Mouse (Mus musculus): ENCODE results near the gene Cd99l2. TPM values are rescaled to one million over a fixed set of nuclear protein-coding genes. Genes with fewer than 3 reads are reported as not detected.
"Not testable (repeated sequence)": the region's sequence is repeated elsewhere in the genome, so short reads cannot be mapped to it uniquely, and the experiment has no call there.

Gene Cd99l2
- polyA plus RNA-seq, 1 experiment from 2014 or later, result 19.9 TPM

DNA sequence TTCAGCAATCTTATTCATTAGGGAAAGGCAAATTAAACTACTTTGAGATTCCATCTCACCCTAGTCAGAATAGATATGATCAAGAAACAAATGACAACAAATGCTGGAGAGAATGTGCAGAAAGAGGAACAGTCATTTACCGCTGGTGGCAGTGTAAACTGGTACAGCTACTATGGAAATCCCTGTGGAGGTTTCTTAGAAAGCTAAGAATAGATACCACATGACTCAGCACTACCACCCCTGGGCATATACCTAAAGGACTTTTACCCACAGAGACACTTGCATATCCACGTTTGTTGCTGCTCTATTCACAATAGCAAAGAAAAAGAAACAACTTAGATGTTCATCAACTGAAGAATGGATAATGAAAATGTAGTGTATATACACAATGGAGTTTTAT, 31.7 kb upstream of the Cd99l2 start:
- Histone ChIP-seq H3K4me2 (replicated peaks; ENCODE audit: low read depth, low read length) (no peak overlapping the region), H3K27me3 (ENCODE audit: control insufficient read depth, insufficient read depth, low read length) (no peaks in the 10 kb centered on the region), H3K9me3 (ENCODE audit: control insufficient read depth, low read length) (no peaks in the 10 kb centered on the region), H3K9ac (ENCODE audit: low read depth, low read length) (no peak overlapping the region), H3K27ac (ENCODE audit: low read depth, low read length) (no peak overlapping the region), H3K36me3 (ENCODE audit: control insufficient read depth, insufficient read depth, low read length) (no peaks in the 10 kb centered on the region), H3K4me1 (ENCODE audit: control insufficient read depth, insufficient read depth, low read length) (no peaks in the 10 kb centered on the region), H3K4me3 (ENCODE audit: low read length) (no peak overlapping the region)
- 85% methylated on average over 2 of the region's 2 CpGs for WGBS
- no peak for ATAC-seq (ENCODE audit: low FRiP score, low TSS enrichment)

DNA sequence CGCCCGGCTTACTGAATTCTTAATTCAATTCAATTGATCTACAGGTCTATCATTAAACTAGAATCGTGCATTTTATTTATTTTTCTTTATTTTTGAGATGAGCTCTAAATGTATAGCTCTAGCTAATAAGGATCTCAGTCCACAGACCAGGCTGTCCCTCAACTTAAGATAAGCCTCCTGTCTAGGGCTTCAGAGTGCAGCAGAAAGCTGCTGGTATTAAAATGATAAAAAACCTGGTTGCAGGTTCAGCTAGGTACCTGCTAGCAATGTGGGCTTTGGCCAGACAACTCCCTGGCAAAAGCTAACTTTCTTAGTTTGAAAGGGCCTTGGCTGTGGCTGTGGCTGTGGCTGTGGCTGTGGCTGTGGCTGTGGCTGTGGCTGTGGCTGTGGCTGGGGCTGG, 30.2 kb upstream of the Cd99l2 start:
- no peak for ATAC-seq (ENCODE audit: low FRiP score, low TSS enrichment)
- Histone ChIP-seq H3K9me3 (ENCODE audit: control insufficient read depth, low read length) (no peaks in the 10 kb centered on the region), H3K4me2 (replicated peaks; ENCODE audit: low read depth, low read length) (no peak overlapping the region), H3K4me3 (ENCODE audit: low read length) (no peak overlapping the region), H3K4me1 (ENCODE audit: control insufficient read depth, insufficient read depth, low read length) (no peaks in the 10 kb centered on the region), H3K27me3 (ENCODE audit: control insufficient read depth, insufficient read depth, low read length) (no peaks in the 10 kb centered on the region), H3K9ac (ENCODE audit: low read depth, low read length) (no peak overlapping the region), H3K36me3 (ENCODE audit: control insufficient read depth, insufficient read depth, low read length) (no peaks in the 10 kb centered on the region), H3K27ac (ENCODE audit: low read depth, low read length) (no peak overlapping the region)
- 89% methylated on average over 3 of the region's 3 CpGs for WGBS

DNA sequence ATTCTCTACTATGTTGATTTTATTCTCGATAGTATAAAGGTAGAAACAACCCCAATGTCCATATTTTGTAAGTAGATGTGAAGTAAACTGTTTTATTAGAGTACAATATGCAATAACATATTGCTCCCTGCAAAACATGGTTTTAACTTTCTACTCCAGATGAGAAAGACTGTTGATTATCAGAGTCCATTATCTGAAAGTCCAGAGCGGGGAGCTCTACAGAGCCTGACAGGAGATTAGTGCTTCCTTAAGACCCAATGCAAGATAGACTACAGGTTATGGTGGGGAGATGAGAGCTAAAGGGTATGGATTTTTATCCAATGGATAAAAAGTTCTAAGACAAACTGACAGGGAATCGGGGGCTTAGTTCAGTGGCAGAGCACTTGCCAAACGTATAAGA, 26.6 kb upstream of the Cd99l2 start:
- Histone ChIP-seq H3K27ac (ENCODE audit: low read depth, low read length) (no peak overlapping the region), H3K9me3 (ENCODE audit: control insufficient read depth, low read length) (no peaks in the 10 kb centered on the region), H3K4me1 (ENCODE audit: control insufficient read depth, insufficient read depth, low read length) (no peaks in the 10 kb centered on the region), H3K4me3 (ENCODE audit: low read length) (no peak overlapping the region), H3K4me2 (replicated peaks; ENCODE audit: low read depth, low read length) (no peak overlapping the region), H3K36me3 (ENCODE audit: control insufficient read depth, insufficient read depth, low read length) (no peaks in the 10 kb centered on the region), H3K9ac (ENCODE audit: low read depth, low read length) (no peak overlapping the region), H3K27me3 (ENCODE audit: control insufficient read depth, insufficient read depth, low read length) (no peaks in the 10 kb centered on the region)
- 71% methylated on average over 4 of the region's 4 CpGs for WGBS
- no peak for ATAC-seq (ENCODE audit: low FRiP score, low TSS enrichment)

DNA sequence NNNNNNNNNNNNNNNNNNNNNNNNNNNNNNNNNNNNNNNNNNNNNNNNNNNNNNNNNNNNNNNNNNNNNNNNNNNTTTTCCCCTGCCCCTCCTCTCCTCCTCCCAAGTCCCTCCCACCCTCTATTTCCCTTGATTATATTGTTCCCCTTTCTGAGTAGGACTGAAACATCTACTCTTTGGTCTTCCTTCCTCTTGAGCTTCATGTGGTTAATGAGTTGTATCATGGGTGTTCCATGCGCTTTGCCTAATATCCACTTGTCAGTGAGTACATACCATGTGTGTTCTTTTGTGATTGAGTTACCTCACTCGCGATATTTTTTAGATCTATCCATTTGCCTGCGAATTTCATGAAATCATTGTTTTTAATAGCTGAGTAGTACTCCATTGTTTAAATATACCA, 13.9 kb upstream of the Cd99l2 start:
- H3K27me3 ChIP-seq (ENCODE audit: control insufficient read depth, insufficient read depth, low read length); H3K4me1 ChIP-seq (ENCODE audit: control insufficient read depth, insufficient read depth, low read length); H3K9me3 ChIP-seq (ENCODE audit: control insufficient read depth, low read length); H3K9ac ChIP-seq (ENCODE audit: low read depth, low read length); ATAC-seq (ENCODE audit: low FRiP score, low TSS enrichment); H3K36me3 ChIP-seq (ENCODE audit: control insufficient read depth, insufficient read depth, low read length); H3K27ac ChIP-seq (ENCODE audit: low read depth, low read length); H3K4me2 ChIP-seq (replicated peaks; ENCODE audit: low read depth, low read length); H3K4me3 ChIP-seq (ENCODE audit: low read length): not testable (repeated sequence)
- WGBS, result 90% methylated on average over 4 of the region's 4 CpGs

DNA sequence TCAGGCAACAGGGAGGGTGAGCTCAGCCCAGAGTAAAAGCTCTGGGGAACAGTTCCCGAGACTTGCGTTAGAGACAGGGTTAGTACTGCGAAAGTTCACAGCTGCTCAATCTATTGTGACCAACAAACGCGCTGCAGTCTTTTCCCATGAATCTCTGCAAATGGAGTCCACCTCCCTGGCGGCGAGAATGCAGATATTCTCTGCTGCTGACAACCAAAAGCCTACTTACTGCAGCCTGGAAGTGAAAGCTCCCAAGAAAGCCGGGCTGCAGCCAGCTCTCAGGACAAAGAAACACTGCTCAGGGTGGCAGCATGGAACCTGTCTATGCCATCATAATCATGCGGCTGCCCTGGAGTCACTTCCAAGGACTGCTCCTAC, 619 bp upstream of the Cd99l2 start:
- ATAC-seq (ENCODE audit: low FRiP score, low TSS enrichment), result peak; percentile 14; the same call in 1 of the 2 replicates
- no peaks in the 10 kb centered on the region for H3K36me3 ChIP-seq (ENCODE audit: control insufficient read depth, insufficient read depth, low read length)
- H3K9ac ChIP-seq (ENCODE audit: low read depth, low read length), result peak overlapping the region; percentile 58
- no peaks in the 10 kb centered on the region for H3K27me3 ChIP-seq (ENCODE audit: control insufficient read depth, insufficient read depth, low read length)
- no peaks in the 10 kb centered on the region for H3K9me3 ChIP-seq (ENCODE audit: control insufficient read depth, low read length)
- peak overlapping the region; percentile 67 for H3K4me2 ChIP-seq (replicated peaks; ENCODE audit: low read depth, low read length)
- 0 out of 2 replicates have a peak, but pooled peaks cover 2% of the 10 kb centered on the region for H3K4me1 ChIP-seq (ENCODE audit: control insufficient read depth, insufficient read depth, low read length)
- peak overlapping the region; percentile 85 for H3K27ac ChIP-seq (ENCODE audit: low read depth, low read length)
- WGBS, result 28% methylated on average over 9 of the region's 9 CpGs
- peak overlapping the region; percentile 53 for H3K4me3 ChIP-seq (ENCODE audit: low read length)

DNA sequence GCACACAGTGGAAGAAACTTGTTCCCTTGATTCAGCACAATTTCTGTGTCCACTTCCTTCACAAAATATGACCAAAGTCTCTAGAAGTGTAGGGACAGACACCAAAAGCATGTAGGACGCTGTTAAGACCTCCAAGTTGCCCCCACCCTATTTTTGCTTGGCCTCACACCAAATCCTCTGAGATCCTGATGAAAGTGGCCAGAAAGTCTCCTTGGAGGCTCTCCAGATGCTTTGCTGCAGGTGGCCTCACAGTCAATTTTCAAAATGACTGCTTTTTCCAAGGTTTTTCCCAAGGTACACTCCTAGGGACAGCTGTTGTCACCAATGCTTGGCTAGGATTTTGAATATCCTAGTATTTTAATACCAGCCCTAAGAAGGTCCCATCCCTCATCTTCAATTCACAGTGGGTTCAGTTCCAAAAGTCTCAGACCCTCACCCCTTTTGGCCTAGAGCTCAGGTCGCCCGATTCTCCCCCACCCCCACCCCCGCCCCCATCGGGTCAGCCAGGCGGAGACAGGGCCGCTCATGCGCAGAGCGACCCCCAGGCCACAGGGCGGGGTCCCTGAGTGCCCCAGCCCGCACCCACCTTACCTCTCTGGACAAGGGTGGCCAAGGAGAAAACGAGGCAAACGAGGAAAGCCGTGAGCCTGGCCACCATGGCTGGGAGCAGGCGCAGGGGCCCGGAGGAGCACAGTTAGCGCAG, 567 bp downstream of the Cd99l2 start:
- H3K9me3 ChIP-seq (ENCODE audit: control insufficient read depth, low read length), result no peaks in the 10 kb centered on the region
- H3K4me1 ChIP-seq (ENCODE audit: control insufficient read depth, insufficient read depth, low read length), result 0 out of 2 replicates have a peak, but pooled peaks cover 2% of the 10 kb centered on the region
- no peak for ATAC-seq (ENCODE audit: low FRiP score, low TSS enrichment)
- peak overlapping the region; percentile 67 for H3K4me2 ChIP-seq (replicated peaks; ENCODE audit: low read depth, low read length)
- peak overlapping the region; percentile 85 for H3K27ac ChIP-seq (ENCODE audit: low read depth, low read length)
- H3K36me3 ChIP-seq (ENCODE audit: control insufficient read depth, insufficient read depth, low read length), result no peaks in the 10 kb centered on the region
- WGBS, result 44% methylated on average over 15 of the region's 17 CpGs
- H3K9ac ChIP-seq (ENCODE audit: low read depth, low read length), result peak overlapping the region; percentile 58
- peak overlapping the region; percentile 53 for H3K4me3 ChIP-seq (ENCODE audit: low read length)
- no peaks in the 10 kb centered on the region for H3K27me3 ChIP-seq (ENCODE audit: control insufficient read depth, insufficient read depth, low read length)

DNA sequence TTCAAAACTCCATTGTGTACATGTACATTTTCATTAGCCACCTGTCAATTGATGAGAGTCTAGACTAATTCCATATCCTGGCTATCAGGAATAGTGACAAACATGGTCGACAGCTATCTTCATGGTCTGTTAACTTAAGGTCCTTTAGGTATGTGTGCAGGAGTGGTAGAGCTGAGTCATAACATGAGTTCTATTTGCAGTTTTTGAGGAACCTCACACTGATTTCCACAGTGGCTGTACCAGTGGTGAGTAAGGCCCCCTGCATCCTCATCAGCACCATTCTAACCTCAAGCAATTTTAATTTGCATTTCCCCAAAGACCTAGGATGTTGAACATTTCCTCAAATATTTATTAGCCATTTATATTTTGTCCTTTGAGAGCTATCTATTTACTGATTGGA, 3.3 kb downstream of the Cd99l2 start:
- no peaks in the 10 kb centered on the region for H3K9me3 ChIP-seq (ENCODE audit: control insufficient read depth, low read length)
- WGBS, result 82% methylated on average over 1 of the region's 1 CpGs
- no peak for ATAC-seq (ENCODE audit: low FRiP score, low TSS enrichment)
- no peak overlapping the region for H3K9ac ChIP-seq (ENCODE audit: low read depth, low read length)
- H3K4me3 ChIP-seq (ENCODE audit: low read length), result no peak overlapping the region
- H3K27ac ChIP-seq (ENCODE audit: low read depth, low read length), result no peak overlapping the region
- H3K36me3 ChIP-seq (ENCODE audit: control insufficient read depth, insufficient read depth, low read length), result no peaks in the 10 kb centered on the region
- H3K27me3 ChIP-seq (ENCODE audit: control insufficient read depth, insufficient read depth, low read length), result no peaks in the 10 kb centered on the region
- no peak overlapping the region for H3K4me2 ChIP-seq (replicated peaks; ENCODE audit: low read depth, low read length)
- 0 out of 2 replicates have a peak, but pooled peaks cover 2% of the 10 kb centered on the region for H3K4me1 ChIP-seq (ENCODE audit: control insufficient read depth, insufficient read depth, low read length)

DNA sequence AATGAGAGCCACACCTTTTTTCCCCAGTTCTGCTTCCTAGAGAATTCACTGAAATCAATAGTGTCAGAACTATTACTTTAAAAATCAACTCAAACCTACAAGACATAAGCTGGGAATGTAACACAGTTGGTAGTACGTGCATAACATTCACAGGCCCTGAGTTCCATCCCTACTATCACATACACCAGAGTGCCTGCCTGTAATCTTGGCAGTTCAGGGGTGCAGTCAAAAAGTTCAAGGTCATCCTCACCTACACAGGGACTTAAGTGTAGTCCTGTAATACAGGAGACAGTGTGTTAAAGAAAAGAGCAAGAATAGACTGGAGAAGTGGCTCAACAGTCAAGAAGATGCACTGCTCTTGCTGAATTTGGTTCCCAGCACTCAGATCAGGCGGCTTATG, 10.4 kb downstream of the Cd99l2 start:
- WGBS, result 85% methylated on average over 2 of the region's 2 CpGs
- H3K4me2 ChIP-seq (replicated peaks; ENCODE audit: low read depth, low read length), result no peak overlapping the region
- H3K9me3 ChIP-seq (ENCODE audit: control insufficient read depth, low read length), result no peaks in the 10 kb centered on the region
- H3K27ac ChIP-seq (ENCODE audit: low read depth, low read length), result no peak overlapping the region
- H3K4me1 ChIP-seq (ENCODE audit: control insufficient read depth, insufficient read depth, low read length), result no peaks in the 10 kb centered on the region
- H3K4me3 ChIP-seq (ENCODE audit: low read length), result no peak overlapping the region
- no peaks in the 10 kb centered on the region for H3K27me3 ChIP-seq (ENCODE audit: control insufficient read depth, insufficient read depth, low read length)
- H3K9ac ChIP-seq (ENCODE audit: low read depth, low read length), result no peak overlapping the region
- ATAC-seq (ENCODE audit: low FRiP score, low TSS enrichment), result no peak
- H3K36me3 ChIP-seq (ENCODE audit: control insufficient read depth, insufficient read depth, low read length), result no peaks in the 10 kb centered on the region

DNA sequence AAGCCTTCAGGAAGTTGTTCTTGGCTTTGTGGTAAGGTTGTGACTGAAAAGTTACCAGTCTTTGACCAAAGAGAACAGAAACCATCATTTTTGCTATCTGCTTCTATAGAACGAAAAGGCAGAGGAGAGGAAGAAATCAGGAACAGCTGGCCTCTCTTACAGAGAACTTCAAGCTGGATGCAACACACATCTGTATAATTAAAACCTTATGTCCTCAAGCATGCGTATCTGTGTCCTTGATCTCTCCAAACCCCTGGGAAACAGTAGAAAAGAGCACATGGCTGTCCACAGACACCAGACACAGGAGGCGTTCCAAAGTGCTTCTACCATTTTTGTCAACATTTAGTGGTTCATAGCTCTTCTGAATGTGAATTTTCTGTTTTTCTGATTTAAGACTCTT, 16.7 kb downstream of the Cd99l2 start:
- no peaks in the 10 kb centered on the region for H3K9me3 ChIP-seq (ENCODE audit: control insufficient read depth, low read length)
- H3K4me1 ChIP-seq (ENCODE audit: control insufficient read depth, insufficient read depth, low read length), result no peaks in the 10 kb centered on the region
- H3K27me3 ChIP-seq (ENCODE audit: control insufficient read depth, insufficient read depth, low read length), result no peaks in the 10 kb centered on the region
- no peak overlapping the region for H3K9ac ChIP-seq (ENCODE audit: low read depth, low read length)
- no peak overlapping the region for H3K4me3 ChIP-seq (ENCODE audit: low read length)
- no peaks in the 10 kb centered on the region for H3K36me3 ChIP-seq (ENCODE audit: control insufficient read depth, insufficient read depth, low read length)
- no peak overlapping the region for H3K27ac ChIP-seq (ENCODE audit: low read depth, low read length)
- no peak overlapping the region for H3K4me2 ChIP-seq (replicated peaks; ENCODE audit: low read depth, low read length)
- WGBS, result 78% methylated on average over 3 of the region's 3 CpGs
- no peak for ATAC-seq (ENCODE audit: low FRiP score, low TSS enrichment)
